Mouse (Mus musculus): Measurements from ENCODE around the gene Hist1h2be. TPM values are rescaled to one million over a fixed set of nuclear protein-coding genes. Genes with fewer than 3 reads are reported as not detected.
A peak's percentile ranks its signal among the peaks of the same experiment; 100 is the strongest.
"Not testable (repeated sequence)": the region's sequence is repeated elsewhere in the genome, so short reads cannot be mapped to it uniquely, and the experiment has no call there.

Hist1h2be gene
- polyA plus RNA-seq, 1 experiment from 2014 or later: 3.6 TPM

GRCm38 (mm10) chr13:23586099-23586939 is 34.6 kb downstream of the Hist1h2be start:
- Histone ChIP-seq H3K9me3 (no peaks in the 10 kb centered on the region), H3K27me3 (no peaks in the 10 kb centered on the region), H3K27ac (peak overlapping the region; percentile 98), H3K4me3 (peak overlapping the region; percentile 48), H3K9ac (peak overlapping the region; percentile 51), H3K4me1 (peaks cover 29% of the 10 kb centered on the region), H3K36me3 (no peaks in the 10 kb centered on the region), H3K4me2 (peak overlapping the region; percentile 72)
- ATAC-seq (ENCODE audit: borderline replicate concordance, extremely low read depth, low FRiP score, low TSS enrichment): no peak
- WGBS: 2% methylated on average over 22 of the region's 22 CpGs

- peak overlapping the region; percentile 48 for H3K4me3 ChIP-seq
- ATAC-seq (ENCODE audit: borderline replicate concordance, extremely low read depth, low FRiP score, low TSS enrichment): peak; percentile 91
- H3K9me3 ChIP-seq, H3K36me3 ChIP-seq, H3K27me3 ChIP-seq: not testable (repeated sequence)
- peak overlapping the region; percentile 98 for H3K27ac ChIP-seq
- H3K9ac ChIP-seq: peak overlapping the region; percentile 68
- under 1% methylated on average over 33 of the region's 36 CpGs for WGBS
- peak overlapping the region; percentile 72 for H3K4me2 ChIP-seq
- H3K4me1 ChIP-seq: peaks cover 34% of the 10 kb centered on the region
Measured at GRCm38 (mm10) chr13:23585442-23586098, 35.4 kb downstream of the Hist1h2be start.

- Histone ChIP-seq H3K27ac (peak overlapping the region; percentile 98), H3K36me3 (no peaks in the 10 kb centered on the region), H3K4me3 (peak overlapping the region; percentile 48), H3K27me3 (no peaks in the 10 kb centered on the region), H3K4me2 (peak overlapping the region; percentile 72), H3K4me1 (peaks cover 40% of the 10 kb centered on the region), H3K9ac (peak overlapping the region; percentile 68), H3K9me3 (no peaks in the 10 kb centered on the region)
- under 1% methylated on average over 21 of the region's 21 CpGs for WGBS
- no peak for ATAC-seq (ENCODE audit: borderline replicate concordance, extremely low read depth, low FRiP score, low TSS enrichment)
Measured at GRCm38 (mm10) chr13:23585029-23585441, 35.9 kb downstream of the Hist1h2be start.

- Histone ChIP-seq H3K9me3 (no peaks in the 10 kb centered on the region), H3K4me2 (peak overlapping the region; percentile 72), H3K27ac (peak overlapping the region; percentile 98), H3K27me3 (no peaks in the 10 kb centered on the region), H3K4me1 (peaks cover 40% of the 10 kb centered on the region), H3K36me3 (no peaks in the 10 kb centered on the region), H3K9ac (peak overlapping the region; percentile 68), H3K4me3 (peak overlapping the region; percentile 48)
- no peak for ATAC-seq (ENCODE audit: borderline replicate concordance, extremely low read depth, low FRiP score, low TSS enrichment)
Measured at GRCm38 (mm10) chr13:23584331-23584730, 36.6 kb downstream of the Hist1h2be start.

GRCm38 (mm10) chr13:23583387-23584068 is 37.4 kb downstream of the Hist1h2be start:
- Histone ChIP-seq H3K4me1 (peaks cover 40% of the 10 kb centered on the region), H3K4me3 (no peak overlapping the region), H3K36me3 (no peaks in the 10 kb centered on the region), H3K27me3 (no peaks in the 10 kb centered on the region), H3K9me3 (no peaks in the 10 kb centered on the region), H3K27ac (peak overlapping the region; percentile 98), H3K9ac (no peak overlapping the region), H3K4me2 (no peak overlapping the region; the same call in 1 of the 2 replicates)
- ATAC-seq (ENCODE audit: borderline replicate concordance, extremely low read depth, low FRiP score, low TSS enrichment): no peak

GRCm38 (mm10) chr13:23582219-23583056 is 38.5 kb downstream of the Hist1h2be start:
- H3K4me2 ChIP-seq: peak overlapping the region; percentile 77
- WGBS: 7% methylated on average over 6 of the region's 6 CpGs
- H3K4me3 ChIP-seq: peak overlapping the region; percentile 53
- H3K4me1 ChIP-seq: peaks cover 40% of the 10 kb centered on the region
- no peak for ATAC-seq (ENCODE audit: borderline replicate concordance, extremely low read depth, low FRiP score, low TSS enrichment)
- H3K9ac ChIP-seq: peak overlapping the region; percentile 67
- no peaks in the 10 kb centered on the region for H3K27me3 ChIP-seq
- no peaks in the 10 kb centered on the region for H3K36me3 ChIP-seq
- H3K9me3 ChIP-seq: no peaks in the 10 kb centered on the region
- peak overlapping the region; percentile 98 for H3K27ac ChIP-seq

- Histone ChIP-seq H3K27ac (peak within 1 kb of the TSS; percentile 98), H3K4me3 (peak within 1 kb of the TSS; percentile 53), H3K9ac (peak within 1 kb of the TSS; percentile 67), H3K4me1 (peaks cover 41% of the 10 kb centered on the region), H3K27me3 (no peaks in the 10 kb centered on the region), H3K9me3 (no peaks in the 10 kb centered on the region), H3K4me2 (peak within 1 kb of the TSS; percentile 77), H3K36me3 (no peaks in the 10 kb centered on the region)
- ATAC-seq (ENCODE audit: borderline replicate concordance, extremely low read depth, low FRiP score, low TSS enrichment): peak; percentile 90
- WGBS: under 1% methylated on average over 43 of the region's 43 CpGs
Measured at GRCm38 (mm10) chr13:23581408-23582218, 39.3 kb downstream of the Hist1h2be start, which contains the start of gene Hist1h4d. Gene Hist1h4d (plus strand): TSS chr13:23581598.

GRCm38 (mm10) chr13:23577835-23578234 is 43.1 kb downstream of the Hist1h2be start:
- H3K4me2 ChIP-seq: no peak overlapping the region

GRCm38 (mm10) chr13:23576906-23577639 is 43.9 kb downstream of the Hist1h2be start:
- Histone ChIP-seq H3K4me3 (peak overlapping the region; percentile 47), H3K36me3 (no peaks in the 10 kb centered on the region), H3K27ac (peak overlapping the region; percentile 92), H3K4me2 (peak overlapping the region; percentile 54), H3K9ac (peak overlapping the region; percentile 68), H3K9me3 (no peaks in the 10 kb centered on the region), H3K27me3 (no peaks in the 10 kb centered on the region), H3K4me1 (peaks cover 24% of the 10 kb centered on the region; the same call in 1 of the 2 replicates)
- no peak for ATAC-seq (ENCODE audit: borderline replicate concordance, extremely low read depth, low FRiP score, low TSS enrichment)
- WGBS: 23% methylated on average over 6 of the region's 6 CpGs

More at GRCm38 (mm10) chr13:23577835-23578234, 43.1 kb downstream of the Hist1h2be start:
- no peaks in the 10 kb centered on the region for H3K9me3 ChIP-seq
- no peak overlapping the region for H3K9ac ChIP-seq
- H3K4me1 ChIP-seq: peaks cover 27% of the 10 kb centered on the region; the same call in 1 of the 2 replicates
- no peak overlapping the region for H3K4me3 ChIP-seq
- 79% methylated on average over 1 of the region's 1 CpGs for WGBS
- no peak for ATAC-seq (ENCODE audit: borderline replicate concordance, extremely low read depth, low FRiP score, low TSS enrichment)
- no peaks in the 10 kb centered on the region for H3K27me3 ChIP-seq
- no peak overlapping the region for H3K27ac ChIP-seq
- no peaks in the 10 kb centered on the region for H3K36me3 ChIP-seq

- no peaks in the 10 kb centered on the region for H3K36me3 ChIP-seq
- 3% methylated on average over 7 of the region's 7 CpGs for WGBS
- peak overlapping the region; percentile 54 for H3K4me2 ChIP-seq
- peak overlapping the region; percentile 47 for H3K4me3 ChIP-seq
- no peaks in the 10 kb centered on the region for H3K27me3 ChIP-seq
- H3K27ac ChIP-seq: peak overlapping the region; percentile 92
- peaks cover 21% of the 10 kb centered on the region; the same call in 1 of the 2 replicates for H3K4me1 ChIP-seq
- no peaks in the 10 kb centered on the region for H3K9me3 ChIP-seq
- no peak for ATAC-seq (ENCODE audit: borderline replicate concordance, extremely low read depth, low FRiP score, low TSS enrichment)
- peak overlapping the region; percentile 68 for H3K9ac ChIP-seq
Measured at GRCm38 (mm10) chr13:23576351-23576881, 44.5 kb downstream of the Hist1h2be start.

Data from lung, embryonic 15.5 days (tissue).